Comparison of ENCODE assay signal across 15 mouse cellular contexts in genomic region chr9:53094536-53094935, GRCm38 (mm10).
A peak's percentile ranks its signal among the peaks of the same experiment; 100 is the strongest.
DNase-seq lines count a peak whose midpoint lies in the region; ATAC-seq and TF ChIP-seq lines count a peak whose summit lies in the region.
"Had no signal": no experiment of that assay in that cellular context is flagged by ENCODE, and none has a peak within 500 bp of the region (broad histone marks: within the 10 kb centered on the region; RNA-seq: fewer than 3 reads in every experiment).

No protein-coding gene starts in this region.

- no peaks in the 10 kb centered on the region for H3K27me3 ChIP-seq in midbrain, postnatal 0 days (ENCODE audit: insufficient read depth, low read length)
- no peaks in the 10 kb centered on the region for H3K27me3 ChIP-seq in midbrain, embryonic 14.5 days (ENCODE audit: control insufficient read depth, insufficient read depth, low read length)
- H3K27me3 ChIP-seq: hindbrain, embryonic 15.5 days; limb, embryonic 13.5 days had no signal

- H3K9me3 ChIP-seq in midbrain, postnatal 0 days (ENCODE audit: low read length): no peaks in the 10 kb centered on the region
- no peaks in the 10 kb centered on the region for H3K9me3 ChIP-seq in midbrain, embryonic 14.5 days (ENCODE audit: control insufficient read depth, low read length)
- H3K9me3 ChIP-seq: hindbrain, embryonic 15.5 days; limb, embryonic 13.5 days had no signal

- H3K4me1 ChIP-seq in midbrain, postnatal 0 days (ENCODE audit: insufficient read depth, low read length): no peaks in the 10 kb centered on the region
- no peaks in the 10 kb centered on the region for H3K4me1 ChIP-seq in midbrain, embryonic 14.5 days (ENCODE audit: control insufficient read depth, insufficient read depth, low read length)
- H3K4me1 ChIP-seq: hindbrain, embryonic 15.5 days; limb, embryonic 13.5 days had no signal

- H3K36me3 ChIP-seq in midbrain, postnatal 0 days (ENCODE audit: insufficient read depth, low read length): no peaks in the 10 kb centered on the region
- H3K36me3 ChIP-seq in midbrain, embryonic 14.5 days (ENCODE audit: control insufficient read depth, insufficient read depth, low read length): no peaks in the 10 kb centered on the region

- peak; percentile 52 for DNase-seq in gastrocnemius, adult 18-20 months (ENCODE audit: low spot score)
- no peak for DNase-seq in gastrocnemius, postnatal 4 days (ENCODE audit: low spot score in 2 of 2)
- peak; percentile 40 for DNase-seq in midbrain, postnatal 0 days (ENCODE audit: low spot score)
- no peak for DNase-seq in midbrain, embryonic 14.5 days
- DNase-seq in gastrocnemius, adult 8-10 months (ENCODE audit: low spot score in 2 of 2): peak; percentile 20 to 38
- DNase-seq in lung, postnatal 36 days: peak; percentile 22
- no peak for DNase-seq in left cerebral cortex, postnatal 14 days (ENCODE audit: low spot score in 2 of 2)
- DNase-seq: kidney, adult 8-10 months; kidney, postnatal 4 days; layer of hippocampus, postnatal 36 days; right cerebral cortex, postnatal 14 days had no signal

- H3K4me2 ChIP-seq in midbrain, postnatal 0 days (ENCODE audit: low read depth, low read length, poor library complexity, severe bottlenecking): no peak overlapping the region
- H3K4me2 ChIP-seq in midbrain, embryonic 14.5 days (ENCODE audit: low read length): no peak overlapping the region
- H3K4me2 ChIP-seq: hindbrain, embryonic 15.5 days; limb, embryonic 13.5 days had no signal

- no peak for ATAC-seq in midbrain, postnatal 0 days (ENCODE audit: low FRiP score)
- ATAC-seq in midbrain, embryonic 14.5 days (ENCODE audit: low FRiP score, low TSS enrichment): no peak
- no peak for ATAC-seq in cerebellum, adult (ENCODE audit: insufficient number of reproducible peaks, low FRiP score, low TSS enrichment)
- ATAC-seq: forebrain, embryonic 16.5 days had no signal

- no peak overlapping the region for H3K9ac ChIP-seq in midbrain, postnatal 0 days (replicated peaks; ENCODE audit: low read length, poor library complexity, severe bottlenecking)
- H3K9ac ChIP-seq in midbrain, embryonic 14.5 days (replicated peaks; ENCODE audit: low read length): no peak overlapping the region
- H3K9ac ChIP-seq: hindbrain, embryonic 15.5 days; limb, embryonic 13.5 days had no signal

- H3K27ac ChIP-seq in midbrain, postnatal 0 days (ENCODE audit: low read depth, low read length): no peak overlapping the region
- no peak overlapping the region for H3K27ac ChIP-seq in midbrain, embryonic 14.5 days (replicated peaks; ENCODE audit: low read depth, low read length)
- H3K27ac ChIP-seq: hindbrain, embryonic 15.5 days; limb, embryonic 13.5 days had no signal

- no peak overlapping the region for H3K4me3 ChIP-seq in midbrain, postnatal 0 days (ENCODE audit: low read depth, low read length)
- H3K4me3 ChIP-seq in midbrain, embryonic 14.5 days (replicated peaks; ENCODE audit: low read depth, low read length): no peak overlapping the region
- H3K4me3 ChIP-seq: hindbrain, embryonic 15.5 days; limb, embryonic 13.5 days had no signal

- TF ChIP-seq CTCF in midbrain, postnatal 0 days (IDR thresholded peaks at IDR 0.05): no peak

- 93% methylated on average over 7 of the region's 7 CpGs for WGBS in midbrain, postnatal 0 days
- 92% methylated on average over 7 of the region's 7 CpGs for WGBS in midbrain, embryonic 14.5 days

- intact Hi-C loops in left cerebral cortex, postnatal 14 days (cut with DNase I): no loop called here

Comparison
In these comparisons a context has a peak if more than half of its experiments do, and no peak if none do; other contexts are left out.
1. DNase-seq: peak in gastrocnemius, adult 18-20 months (single experiment), midbrain, postnatal 0 days (single experiment), gastrocnemius, adult 8-10 months (2 of 2) and lung, postnatal 36 days (single experiment); none in gastrocnemius, postnatal 4 days (0 of 2), midbrain, embryonic 14.5 days (single experiment) and left cerebral cortex, postnatal 14 days (0 of 2).